Mouse (Mus musculus): ENCODE measurements around the gene Amz2.

DNA sequence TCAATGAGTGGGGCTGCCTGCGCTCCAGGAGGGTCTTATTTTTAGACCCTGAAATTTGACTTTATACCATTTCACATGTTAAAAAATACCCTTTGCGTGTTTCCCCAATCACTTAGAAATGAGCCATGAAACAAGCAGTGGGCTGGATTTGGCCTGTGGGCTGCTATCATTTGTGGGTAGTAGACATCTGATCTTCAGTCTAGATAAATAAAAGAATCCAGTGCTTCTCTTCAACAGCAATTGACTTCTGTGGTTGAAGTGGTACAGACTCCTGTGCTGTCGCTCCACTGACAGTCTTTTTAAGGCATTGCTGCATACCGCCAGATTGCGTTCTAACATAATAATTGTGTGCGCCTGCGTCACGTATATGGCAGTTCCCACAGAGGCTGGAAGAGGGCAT is 40.5 kb upstream of the Amz2 start:
- TF ChIP-seq POLR2A (IDR thresholded peaks at IDR 0.05; ENCODE audit: borderline replicate concordance, insufficient read depth, low read length) = no peak
- TF ChIP-seq CTCF (IDR thresholded peaks at IDR 0.05; ENCODE audit: borderline replicate concordance, insufficient read depth, low read depth, low read length) = no peak
